Mouse (Mus musculus) CH12.LX (cell line): Measurements from ENCODE around the gene Wdfy2.

Experiments used
- CTCF ChIP-seq, 2 experiments: IDR thresholded peaks in 1 of 2; conservative IDR thresholded peaks in 1 of 2; 2 replicates each; pipeline ENCODE4 v1.5.1; 2011 to 2012; ENCODE audit warnings: low read depth in 2 of 2, low read length in 2 of 2, improper control_type of control experiment in 1 of 2, inconsistent platforms in 1 of 2, mild to moderate bottlenecking in 1 of 2, moderate library complexity in 1 of 2
- MAFK ChIP-seq: IDR thresholded peaks from 2 replicates; pipeline ENCODE4 v1.6.1; 2011; ENCODE audit warnings: low read length, improper control_type of control experiment; ENCODE audit not compliant: insufficient replicate concordance

GRCm38 (mm10) chr14:62908550-62908949 lies 71.1 kb downstream of the Wdfy2 start:
- TF ChIP-seq MAFK (no peak), CTCF (conservative IDR thresholded peaks at IDR 0.05 in 1 of 2, IDR thresholded peaks at IDR 0.05 in 1 of 2; ENCODE audit: low read depth in 2 of 2, low read length in 2 of 2) (no peak)
